Mouse (Mus musculus) frontal cortex, postnatal 36 days (tissue): ENCODE results near the gene Ptges.
"Not testable (repeated sequence)": the region's sequence is repeated elsewhere in the genome, so short reads cannot be mapped to it uniquely, and the experiment has no call there.

Experiments
- DNase-seq, 2 experiments: peaks; one replicate each; pipeline ENCODE4 v3.0.0; 2022; ENCODE audit warnings: low spot score in 2 of 2

The Ptges gene

GRCm38 (mm10) chr2:30928893-30929482 is 675 bp downstream of the Ptges start:
- no peak for DNase-seq

DNA sequence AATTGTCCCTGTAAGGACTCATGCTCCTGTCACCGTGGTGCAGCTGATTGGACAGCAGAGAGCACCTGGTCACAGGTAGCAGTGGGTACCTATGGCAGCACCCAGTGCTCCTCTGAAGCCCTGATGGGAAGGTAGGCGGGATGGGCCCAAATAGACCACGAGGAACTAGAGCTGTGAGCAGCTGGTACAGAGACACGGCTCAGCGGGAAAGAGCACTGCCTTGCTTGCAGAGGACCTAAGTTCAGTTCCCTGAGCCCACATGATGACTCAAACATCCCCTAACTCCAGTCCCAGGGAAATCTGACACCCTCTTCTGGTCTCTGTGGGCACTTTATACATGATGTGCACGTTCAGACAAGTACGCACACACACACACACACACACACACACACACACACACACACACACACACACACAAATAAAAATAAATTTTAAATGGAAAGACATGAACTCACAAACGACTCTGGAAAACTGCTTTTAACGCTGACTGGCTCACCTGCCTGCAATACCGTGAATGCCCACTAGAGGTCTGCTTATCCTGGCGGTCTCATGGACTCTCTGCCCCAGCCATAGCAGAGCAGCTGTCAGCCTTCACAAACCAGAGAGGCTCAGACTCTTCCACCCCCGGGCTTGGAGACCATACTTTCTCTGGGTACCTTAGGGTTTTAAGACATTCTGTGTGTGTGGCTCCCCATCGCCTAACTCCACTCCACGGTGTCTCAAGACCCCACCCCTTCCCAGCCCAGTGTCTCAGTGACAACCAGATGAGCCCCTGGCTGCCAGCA is 1.6 kb downstream of the Ptges start:
- DNase-seq, result peak; percentile 71 to 79

DNA sequence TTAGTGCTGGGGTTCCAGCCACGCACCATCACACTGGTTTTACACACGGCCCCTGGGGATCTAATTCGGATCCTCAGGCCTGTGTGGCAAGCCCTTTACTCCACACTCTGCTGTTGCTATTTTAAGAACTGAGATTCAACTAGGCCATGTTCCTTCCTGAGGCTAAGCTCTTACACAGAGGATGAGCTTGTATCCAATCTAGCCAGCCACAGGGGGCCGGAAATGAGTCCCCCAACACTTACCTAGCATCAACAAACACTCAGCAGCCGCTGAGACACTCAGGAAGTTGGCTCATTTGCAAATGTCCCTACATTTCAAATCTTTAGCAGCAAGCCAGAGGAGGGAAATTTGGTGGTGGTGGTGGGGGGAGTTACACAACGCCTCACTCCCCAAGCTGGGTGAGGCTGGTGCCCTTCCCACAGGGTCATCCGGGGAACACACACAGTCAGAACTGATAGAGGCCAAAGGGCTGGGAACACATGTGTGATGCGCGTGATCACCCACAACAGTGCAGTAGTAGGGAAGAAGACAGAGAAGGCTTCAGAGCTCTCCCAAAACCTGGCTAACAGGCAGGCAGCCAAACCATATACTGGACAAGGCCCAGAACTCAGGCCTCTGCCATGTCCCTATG is 2.4 kb downstream of the Ptges start:
- no peak for DNase-seq

- DNase-seq, result no peak
Observed at GRCm38 (mm10) chr2:30926381-30926780, 3.3 kb downstream of the Ptges start.

- DNase-seq, result no peak
Observed at GRCm38 (mm10) chr2:30925181-30925580, 4.5 kb downstream of the Ptges start.

GRCm38 (mm10) chr2:30923099-30923498 is 6.6 kb downstream of the Ptges start:
- no peak for DNase-seq

DNA sequence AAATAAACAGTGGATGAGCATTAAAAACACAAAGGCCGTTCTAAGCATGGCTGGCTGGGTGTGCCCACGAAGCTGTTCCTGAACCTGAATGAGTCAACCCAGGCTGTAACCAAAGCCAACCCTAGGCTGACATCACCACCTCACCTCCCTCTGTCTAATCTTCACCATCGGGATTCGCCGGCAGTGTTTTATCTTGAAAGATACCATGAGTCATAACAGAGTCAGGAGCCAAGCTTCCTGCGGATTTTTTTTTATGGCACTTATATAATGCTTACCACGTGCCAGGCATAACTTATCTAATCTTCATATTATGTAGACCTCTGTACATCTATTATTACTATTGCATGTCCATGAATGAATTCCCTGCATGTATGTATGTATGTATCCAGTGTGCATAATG is 9.4 kb downstream of the Ptges start:
- peak in 1 of 2 experiments; percentile 34 for DNase-seq

DNA sequence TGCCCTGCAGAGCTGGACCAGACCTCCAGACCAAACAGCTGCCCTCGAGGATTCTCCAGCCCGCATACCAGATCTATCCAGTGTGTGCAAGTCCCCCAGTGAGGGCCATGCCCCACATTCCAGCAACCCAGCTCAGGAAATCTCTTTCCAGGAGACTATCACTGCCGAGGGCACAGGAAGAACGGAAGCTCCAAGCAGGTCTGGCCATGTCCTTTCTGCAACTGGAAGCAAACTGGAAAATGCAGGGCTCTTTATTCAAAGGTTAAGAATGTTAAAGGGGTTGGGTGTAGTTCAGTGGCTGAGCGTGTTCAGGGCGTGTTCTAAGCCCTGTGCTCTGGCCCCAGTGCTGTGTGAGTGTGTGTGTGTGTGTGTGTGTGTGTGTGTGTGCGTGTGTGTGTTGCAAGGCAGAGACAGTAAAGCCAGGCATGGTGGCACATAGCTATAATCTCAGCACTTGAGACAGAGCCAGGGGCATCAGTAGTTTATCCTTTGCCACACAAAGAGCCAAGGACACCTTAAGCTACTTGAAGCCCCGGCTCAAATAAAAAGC is 10.8 kb downstream of the Ptges start:
- DNase-seq, result no peak

GRCm38 (mm10) chr2:30918126-30918525 is 11.5 kb downstream of the Ptges start:
- DNase-seq, result no peak

GRCm38 (mm10) chr2:30917649-30918048 is 12.0 kb downstream of the Ptges start:
- peak in 1 of 2 experiments; percentile 9 for DNase-seq

DNA sequence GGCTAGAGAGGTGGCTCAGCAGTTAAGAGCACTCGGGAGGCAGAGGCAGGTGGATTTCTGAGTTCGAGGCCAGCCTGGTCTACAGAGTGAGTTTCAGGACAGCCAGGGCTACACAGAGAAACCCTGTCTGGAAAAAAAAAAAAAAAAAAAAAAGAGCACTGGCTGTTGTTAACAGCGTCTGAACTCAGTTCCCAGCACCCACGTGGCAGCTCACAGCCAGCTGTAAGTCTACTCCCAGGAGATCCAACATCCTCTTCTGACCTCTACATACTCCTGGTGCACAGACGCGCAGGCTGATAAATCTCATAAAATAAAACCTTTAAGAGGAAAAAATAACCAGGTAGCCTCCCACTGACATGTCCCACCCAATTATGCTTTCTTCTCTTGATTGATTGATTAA is 13.7 kb downstream of the Ptges start:
- not testable (repeated sequence) for DNase-seq

- no peak for DNase-seq
Observed at GRCm38 (mm10) chr2:30915376-30915775, 14.3 kb downstream of the Ptges start.

DNA sequence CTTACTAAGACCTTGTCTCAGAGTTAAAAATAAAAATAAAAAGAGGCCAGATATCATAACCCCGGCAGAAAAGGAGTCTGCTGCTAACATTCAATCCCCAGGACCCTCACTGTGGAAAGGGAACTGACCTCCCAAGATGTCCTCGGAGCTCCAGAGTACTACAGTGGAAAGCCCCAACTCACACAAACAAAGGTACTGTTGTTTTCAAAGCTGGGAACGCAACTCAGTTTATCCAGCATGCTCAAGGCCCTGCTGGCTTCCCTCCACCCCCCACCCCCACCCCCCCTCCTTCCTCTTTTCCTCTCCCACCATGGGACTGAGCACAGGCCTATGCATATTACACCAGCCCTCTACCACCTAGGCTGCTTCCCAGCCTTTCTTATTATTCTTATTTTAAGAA is 14.8 kb downstream of the Ptges start:
- no peak for DNase-seq

GRCm38 (mm10) chr2:30913022-30913421 is 16.6 kb downstream of the Ptges start:
- DNase-seq, result no peak

DNA sequence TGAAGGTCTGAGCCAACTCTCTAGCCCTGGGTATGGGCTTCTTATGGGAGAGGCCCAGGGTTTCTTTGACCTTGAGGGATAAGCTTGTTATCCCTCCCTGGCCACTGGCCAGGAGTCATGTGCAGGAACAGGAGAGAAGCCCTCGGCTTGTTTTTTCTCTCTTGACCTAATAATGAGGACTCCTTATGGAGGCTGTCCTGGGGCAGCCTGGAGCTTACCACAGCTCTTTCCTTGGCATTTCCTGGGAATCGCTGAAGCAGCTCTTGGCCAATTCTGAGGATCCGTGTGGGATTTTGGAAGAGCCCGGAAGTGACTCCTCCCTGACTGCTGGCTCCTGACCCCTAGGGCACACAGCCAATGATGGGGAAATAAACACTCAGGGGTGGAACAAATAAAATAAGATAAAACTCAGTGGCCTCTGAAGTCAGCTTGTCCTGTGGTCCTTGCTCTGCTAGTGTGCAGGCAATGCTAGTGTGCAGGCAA is 17.3 kb downstream of the Ptges start:
- DNase-seq, result no peak

DNA sequence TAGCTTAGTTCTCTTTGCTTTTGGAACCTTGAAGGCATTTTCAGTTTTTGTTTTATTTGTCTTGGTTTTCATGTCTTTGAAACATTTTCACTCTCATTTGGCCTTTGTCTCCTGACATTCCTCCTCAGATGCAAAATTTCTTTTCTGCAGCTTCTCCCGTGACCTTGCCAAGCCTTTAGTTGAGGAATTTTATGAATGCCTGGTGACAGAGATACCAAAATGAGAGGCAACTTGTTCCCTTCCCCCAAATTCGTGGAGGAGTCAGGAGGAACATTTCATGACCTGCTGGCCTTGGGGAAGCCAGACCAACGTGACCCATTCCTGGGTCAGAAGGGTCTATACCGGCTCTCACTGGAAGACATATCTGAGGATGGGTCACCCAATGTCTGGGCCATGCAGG is 23.0 kb downstream of the Ptges start:
- DNase-seq, result no peak

DNA sequence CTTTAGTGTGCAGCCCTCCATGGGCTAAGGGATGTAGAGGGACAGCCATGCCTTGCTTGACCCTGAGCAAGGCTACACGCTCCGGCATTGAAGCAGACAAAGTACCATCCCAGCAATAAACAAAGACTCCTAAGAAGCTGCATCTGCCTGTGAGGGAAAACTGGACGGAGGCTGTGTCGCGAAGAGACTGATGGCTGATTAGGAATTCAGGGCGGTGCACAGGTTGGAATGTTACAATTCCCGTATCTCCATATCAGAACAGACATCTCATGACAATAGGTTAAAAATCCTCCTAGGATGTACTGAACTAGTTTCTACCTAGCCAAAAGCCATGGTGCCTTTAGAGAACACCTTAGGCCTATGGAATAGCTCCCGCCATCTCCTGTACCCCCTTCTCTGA is 23.8 kb downstream of the Ptges start:
- DNase-seq, result no peak

DNA sequence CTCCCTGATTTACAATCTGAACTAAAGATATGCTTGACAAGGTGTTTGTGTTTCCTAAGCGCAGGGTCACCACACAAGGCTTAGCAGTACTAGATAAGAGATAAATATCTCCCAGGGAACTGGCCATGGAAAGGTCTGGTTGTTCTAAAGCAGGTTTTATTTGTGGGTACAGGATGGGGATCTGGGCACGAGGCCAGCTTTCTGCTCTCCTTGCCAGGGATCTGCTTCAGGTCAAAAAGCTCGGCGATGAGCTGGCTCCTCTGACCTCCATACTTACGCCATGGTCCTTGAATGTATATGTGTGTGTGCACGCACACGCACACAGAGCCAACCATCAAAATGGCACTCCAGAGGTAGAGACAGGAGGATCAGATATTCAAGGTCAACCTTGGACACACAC is 24.7 kb downstream of the Ptges start:
- no peak for DNase-seq

DNA sequence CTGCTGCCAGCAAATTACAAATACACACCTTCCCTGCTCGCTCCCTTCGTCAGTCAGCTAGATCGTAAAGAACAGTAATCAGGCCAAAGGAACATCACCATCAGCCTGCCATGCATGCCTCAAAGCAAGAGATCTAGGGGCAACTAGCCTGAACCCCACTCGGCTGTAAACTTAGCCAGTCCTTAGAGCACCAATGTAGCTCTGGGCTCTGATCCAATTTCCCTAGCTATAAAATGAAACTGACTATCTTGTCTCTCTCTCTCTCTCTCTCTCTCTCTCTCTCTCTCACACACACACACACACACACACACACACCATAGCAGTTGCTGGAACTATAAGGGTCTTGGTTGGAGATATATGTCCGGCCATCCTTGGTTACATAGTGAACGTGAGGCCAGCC is 25.4 kb downstream of the Ptges start:
- no peak for DNase-seq

GRCm38 (mm10) chr2:30902726-30903722 is 26.6 kb downstream of the Ptges start:
- no peak for DNase-seq

- DNase-seq, result no peak
Observed at GRCm38 (mm10) chr2:30902256-30902655, 27.4 kb downstream of the Ptges start.
